Mouse (Mus musculus) erythroblast, embryonic 14.5 days (primary cell): ENCODE measurements around the gene Gm49378.

Experiments used
- GATA1 ChIP-seq: IDR thresholded peaks from 2 replicates; pipeline ENCODE4 v1.6.1; 2012; ENCODE audit warnings: low read length, inconsistent platforms, mixed read lengths
- TAL1 ChIP-seq: IDR thresholded peaks from 3 replicates; pipeline ENCODE4 v1.6.1; 2012; ENCODE audit warnings: low read length, inconsistent platforms, mixed read lengths

GRCm38 (mm10) chr14:55656935-55657334, 19.2 kb upstream of the Gm49378 start:
- TF ChIP-seq GATA1: no peak
- TF ChIP-seq TAL1: no peak
